Mouse (Mus musculus) kidney, adult 2 months (tissue): ENCODE results near the gene Inf2.

Experiments
- CTCF ChIP-seq: fragments of 200-500 bp; conservative IDR thresholded peaks from 2 replicates; pipeline ENCODE4 v1.5.1; 2011; ENCODE audit warnings: low read depth, mild to moderate bottlenecking, control low read depth, low read length, moderate library complexity, mixed read lengths; ENCODE audit not compliant: insufficient read depth, insufficient read length
- POLR2A ChIP-seq: fragments of 200-500 bp; IDR thresholded peaks from one replicate; pipeline ENCODE4 v1.6.1; 2011; ENCODE audit warnings: low read depth, low read length, control low read depth

DNA sequence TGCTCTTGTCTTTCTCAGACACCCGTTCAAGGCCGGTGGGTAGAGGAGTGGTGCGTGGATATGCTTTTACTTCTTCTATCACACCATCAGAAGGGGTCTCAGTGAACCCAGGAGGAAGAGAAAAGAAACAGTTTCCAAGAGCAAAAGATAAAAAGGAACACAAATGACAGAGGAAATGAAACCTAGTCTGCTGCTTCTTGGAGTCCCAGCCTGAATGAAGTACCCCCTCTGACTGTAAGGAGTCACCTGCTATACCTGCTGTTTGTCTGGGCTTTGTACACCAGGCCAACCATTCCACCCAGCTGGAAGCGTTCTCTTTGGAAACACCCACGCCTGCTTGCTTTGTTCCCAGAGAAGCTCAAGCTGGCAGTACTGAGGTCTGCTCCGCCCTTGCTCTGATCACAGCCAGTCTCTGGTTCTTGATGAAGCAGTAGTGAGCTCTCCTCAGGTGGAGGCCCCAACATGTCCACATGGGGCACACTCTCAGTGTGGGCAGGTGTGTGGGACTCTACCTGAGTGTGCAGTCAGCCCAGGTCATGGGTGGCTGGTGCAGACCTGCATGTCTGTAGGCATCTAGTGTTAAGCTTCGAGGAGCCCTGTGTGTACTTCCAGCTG, 2.6 kb upstream of the Inf2 start:
- 0 out of 2 replicates have a peak, but pooled peaks have one; percentile 5 for TF ChIP-seq CTCF
- no peak for TF ChIP-seq POLR2A
